Mouse (Mus musculus) liver, postnatal 0 days (tissue): ENCODE measurements around the gene Cnksr3.

Source experiments
- CTCF ChIP-seq: sonication (generic); IDR thresholded peaks from 2 replicates; pipeline ENCODE4 v1.5.1; 2016; ENCODE audit warnings: antibody characterized with exemption, low read depth
- EP300 ChIP-seq: IDR thresholded peaks from 2 replicates; pipeline ENCODE4 v1.6.1; 2016; ENCODE audit warnings: antibody characterized with exemption, low read depth, mild to moderate bottlenecking

DNA sequence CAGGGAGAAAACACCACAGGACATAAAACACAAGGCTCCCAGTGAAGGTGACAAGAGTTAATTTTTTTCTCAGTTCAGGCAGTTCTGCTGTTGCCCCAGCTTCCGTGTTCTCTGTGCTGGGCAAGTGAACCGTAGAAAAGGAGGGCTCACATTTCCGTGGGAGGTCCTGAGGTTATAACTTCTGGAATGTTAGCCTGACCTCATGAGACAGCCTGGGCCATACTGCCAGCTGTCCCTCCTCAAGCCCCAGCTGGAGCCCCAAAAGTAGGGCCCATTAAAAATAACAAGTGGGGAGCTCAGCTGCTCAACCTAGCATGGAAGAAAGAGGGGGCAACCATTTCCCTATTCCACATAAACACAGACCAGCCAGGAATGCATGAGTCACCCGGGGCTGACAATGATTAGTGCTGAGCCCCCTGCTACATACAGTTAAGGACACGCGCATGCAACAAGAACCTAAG, 28.8 kb downstream of the Cnksr3 start:
- TF ChIP-seq CTCF, result no peak
- TF ChIP-seq EP300, result no peak
